Comparison of ENCODE assay signal across 13 mouse cellular contexts in the genomic region with DNA sequence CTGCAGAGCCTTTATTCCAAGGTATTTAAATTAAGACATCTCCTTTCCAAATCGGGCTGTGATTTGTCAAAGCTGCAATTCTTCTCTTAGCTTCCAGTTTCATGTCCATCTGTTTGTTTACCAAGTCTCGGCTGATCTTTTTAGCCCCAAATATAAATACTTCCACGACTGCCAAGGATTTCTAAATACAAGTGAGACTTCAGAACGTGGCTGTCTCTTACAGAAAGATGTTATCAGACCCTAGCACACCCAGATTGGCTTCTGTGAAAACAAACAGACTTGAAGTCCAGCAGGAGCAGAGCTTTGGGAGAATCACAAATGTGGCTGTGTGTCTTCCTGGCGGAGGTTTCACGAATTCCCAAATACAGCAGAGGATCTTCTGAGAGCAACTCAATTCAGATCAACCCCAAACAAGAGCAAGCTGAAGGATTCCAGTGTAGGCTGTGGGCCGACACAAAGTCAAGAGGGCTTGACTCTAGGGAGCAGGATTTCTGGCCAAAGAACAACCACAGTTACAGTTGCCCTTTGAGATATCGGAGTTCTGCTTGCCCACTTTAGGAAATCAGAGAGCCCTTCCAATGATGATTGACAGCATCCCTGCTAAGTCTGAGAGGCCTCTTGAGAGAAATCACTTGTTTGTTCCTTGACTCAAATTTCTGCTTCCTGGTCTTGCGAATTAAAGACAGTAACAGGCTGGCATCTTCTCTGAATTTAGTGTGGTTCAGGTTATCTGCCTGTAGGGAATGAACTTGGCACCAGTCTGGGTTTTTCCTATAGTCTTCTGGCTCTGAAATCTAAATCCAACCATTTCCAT. TPM values are rescaled to one million over a fixed set of nuclear protein-coding genes. Genes with fewer than 3 reads are reported as not detected.
DNase-seq lines count a peak whose midpoint lies in the region; ATAC-seq and TF ChIP-seq lines count a peak whose summit lies in the region.
"Had no signal": no experiment of that assay in that cellular context is flagged by ENCODE, and none has a peak within 500 bp of the region (broad histone marks: within the 10 kb centered on the region; RNA-seq: fewer than 3 reads in every experiment).

No protein-coding gene starts in this region.

- H3K36me3 ChIP-seq in heart, adult 2 months (ENCODE audit: control insufficient read depth, insufficient read depth, low read length): peaks cover 4% of the 10 kb centered on the region
- no peaks in the 10 kb centered on the region for H3K36me3 ChIP-seq in liver, adult 2 months (ENCODE audit: control insufficient read depth, insufficient read depth, low read length)
- H3K36me3 ChIP-seq in liver, embryonic 11.5 days (ENCODE audit: control insufficient read depth, insufficient read depth, low read length): no peaks in the 10 kb centered on the region
- H3K36me3 ChIP-seq in embryonic facial prominence, embryonic 12.5 days: no peaks in the 10 kb centered on the region
- H3K36me3 ChIP-seq in stomach, embryonic 14.5 days (ENCODE audit: control insufficient read depth, insufficient read depth, low read length): no peaks in the 10 kb centered on the region

- no peak overlapping the region for H3K9ac ChIP-seq in heart, adult 2 months (ENCODE audit: low read depth, low read length)
- H3K9ac ChIP-seq in liver, adult 2 months (ENCODE audit: low read depth, low read length): no peak overlapping the region
- H3K9ac ChIP-seq in liver, embryonic 11.5 days (ENCODE audit: low read depth, low read length): no peak overlapping the region
- H3K9ac ChIP-seq in embryonic facial prominence, embryonic 12.5 days: no peak overlapping the region
- H3K9ac ChIP-seq in stomach, embryonic 14.5 days (replicated peaks; ENCODE audit: low read depth, low read length): no peak overlapping the region

- no peaks in the 10 kb centered on the region for H3K79me2 ChIP-seq in heart, adult 2 months (replicated peaks; ENCODE audit: control insufficient read depth, insufficient read depth, low read length)
- H3K79me2 ChIP-seq in liver, adult 2 months (ENCODE audit: control insufficient read depth, insufficient read depth, low read length): no peaks in the 10 kb centered on the region

- H3K9me3 ChIP-seq in liver, embryonic 11.5 days (ENCODE audit: control insufficient read depth, low read length): no peaks in the 10 kb centered on the region
- no peaks in the 10 kb centered on the region for H3K9me3 ChIP-seq in embryonic facial prominence, embryonic 12.5 days
- no peaks in the 10 kb centered on the region for H3K9me3 ChIP-seq in stomach, embryonic 14.5 days (ENCODE audit: control insufficient read depth, low read depth, low read length)

- no peak overlapping the region for H3K4me2 ChIP-seq in liver, embryonic 11.5 days
- no peak overlapping the region for H3K4me2 ChIP-seq in embryonic facial prominence, embryonic 12.5 days (replicated peaks)
- H3K4me2 ChIP-seq in stomach, embryonic 14.5 days (replicated peaks; ENCODE audit: low read depth, low read length): no peak overlapping the region

- peaks cover 19% of the 10 kb centered on the region for H3K4me1 ChIP-seq in heart, adult 2 months (ENCODE audit: control insufficient read depth, insufficient read depth, low read length)
- H3K4me1 ChIP-seq in liver, adult 2 months (ENCODE audit: control insufficient read depth, insufficient read depth, low read length): peaks cover 19% of the 10 kb centered on the region
- H3K4me1 ChIP-seq in liver, embryonic 11.5 days (replicated peaks; ENCODE audit: control insufficient read depth, insufficient read depth, low read length): 0 out of 2 replicates have a peak, but pooled peaks cover 3% of the 10 kb centered on the region
- H3K4me1 ChIP-seq in embryonic facial prominence, embryonic 12.5 days: peaks cover 7% of the 10 kb centered on the region; the same call in 1 of the 2 replicates
- H3K4me1 ChIP-seq in stomach, embryonic 14.5 days (ENCODE audit: control insufficient read depth, insufficient read depth, low read length): peaks cover 30% of the 10 kb centered on the region

- no peak for DNase-seq in heart, adult 2 months
- no peak for DNase-seq in heart, postnatal 4 days
- DNase-seq in liver, adult 2 months (ENCODE audit: extremely low read depth, low read depth, low spot score): peak; percentile 66
- DNase-seq in liver, embryonic 11.5 days (ENCODE audit: low spot score): no peak
- DNase-seq in ovary, postnatal 10 days (ENCODE audit: low spot score): no peak
- DNase-seq in thymus, adult 18-20 months: no peak
- DNase-seq: cerebellum, adult 9-10 months; kidney, adult 8-10 months had no signal

- no peak for TF ChIP-seq POLR2A in heart, adult 2 months (IDR thresholded peaks at IDR 0.05; ENCODE audit: insufficient read depth, low read depth, low read length)
- no peak for TF ChIP-seq POLR2A in liver, adult 2 months (IDR thresholded peaks at IDR 0.05; ENCODE audit: extremely low read depth, insufficient read depth, low read length)

- no peak overlapping the region for H3K4me3 ChIP-seq in heart, adult 2 months
- no peak overlapping the region for H3K4me3 ChIP-seq in liver, adult 2 months (ENCODE audit: insufficient read depth, low read depth, low read length)
- no peak overlapping the region for H3K4me3 ChIP-seq in liver, embryonic 11.5 days (ENCODE audit: low read depth, low read length)
- H3K4me3 ChIP-seq in embryonic facial prominence, embryonic 12.5 days: no peak overlapping the region
- no peak overlapping the region for H3K4me3 ChIP-seq in stomach, embryonic 14.5 days (ENCODE audit: low read depth, low read length)

- peak overlapping the region; percentile 48 for H3K27ac ChIP-seq in heart, adult 2 months
- H3K27ac ChIP-seq in liver, adult 2 months (replicated peaks; ENCODE audit: insufficient read depth, low read depth, low read length): peak overlapping the region; percentile 44
- no peak overlapping the region for H3K27ac ChIP-seq in liver, embryonic 11.5 days (ENCODE audit: low read depth, low read length)
- 0 out of 2 replicates have a peak overlapping the region, but pooled peaks have one; percentile 36 for H3K27ac ChIP-seq in embryonic facial prominence, embryonic 12.5 days
- H3K27ac ChIP-seq in stomach, embryonic 14.5 days (ENCODE audit: low read length): peak overlapping the region; percentile 80

- TF ChIP-seq CTCF in heart, adult 2 months (IDR thresholded peaks at IDR 0.05): no peak
- no peak for TF ChIP-seq CTCF in liver, adult 2 months (IDR thresholded peaks at IDR 0.05; ENCODE audit: low read depth, low read length)

- no peak for ATAC-seq in liver, embryonic 11.5 days (replicated peaks; ENCODE audit: low FRiP score)
- ATAC-seq in embryonic facial prominence, embryonic 12.5 days (ENCODE audit: insufficient number of reproducible peaks, insufficient read depth, low FRiP score, low TSS enrichment): no peak
- ATAC-seq in stomach, embryonic 14.5 days (ENCODE audit: insufficient number of reproducible peaks, insufficient read depth, low FRiP score, low read depth): no peak
- ATAC-seq: CD4-positive, CD25-positive, alpha-beta regulatory T cell, adult 4 months; forebrain, embryonic 14.5 days had no signal

- no peak for TF ChIP-seq EP300 in heart, adult 2 months (IDR thresholded peaks at IDR 0.05; ENCODE audit: insufficient read depth, low read depth, low read length)

- intact Hi-C loops in heart, adult 2 months (cut with DNase I): no loop called here

- 34% methylated on average over 9 of the region's 9 CpGs for WGBS in heart, adult 2 months
- WGBS in liver, adult 2 months: 23% methylated on average over 9 of the region's 9 CpGs
- WGBS in liver, embryonic 11.5 days: 46% methylated on average over 9 of the region's 9 CpGs
- 37% methylated on average over 9 of the region's 9 CpGs for WGBS in embryonic facial prominence, embryonic 12.5 days
- 29% methylated on average over 9 of the region's 9 CpGs for WGBS in stomach, embryonic 14.5 days

- no peaks in the 10 kb centered on the region for H3K27me3 ChIP-seq in heart, adult 2 months (ENCODE audit: control insufficient read depth, insufficient read depth, low read length)
- H3K27me3 ChIP-seq in liver, adult 2 months (ENCODE audit: control insufficient read depth, insufficient read depth, low read length): no peaks in the 10 kb centered on the region
- no peaks in the 10 kb centered on the region for H3K27me3 ChIP-seq in liver, embryonic 11.5 days (replicated peaks; ENCODE audit: control insufficient read depth, insufficient read depth, low read length)
- H3K27me3 ChIP-seq in embryonic facial prominence, embryonic 12.5 days: no peaks in the 10 kb centered on the region
- H3K27me3 ChIP-seq in stomach, embryonic 14.5 days (ENCODE audit: control insufficient read depth, insufficient read depth, low read length): no peaks in the 10 kb centered on the region

RNA-seq across cellular contexts. Expression of a gene that starts 34.4 kb away (rescaled TPM):
- 100 to 1,000 TPM in 1 of 2 experiments, 10 to 100 TPM in 1; 90.4 to 152 TPM for total RNA-seq in heart, adult 2 months (2021)
- polyA plus RNA-seq in heart, adult 2 months (2012; rRNA removed): 49.7 and 99.7 TPM in 2 replicates
- 100 to 1,000 TPM in 1 of 2 experiments, 10 to 100 TPM in 1; 80.2 to 102 TPM for total RNA-seq in heart, postnatal 4 days (2021)
- total RNA-seq in liver, adult 2 months (2014; rRNA removed): 30.1 and 39.9 TPM in 2 replicates
- 23.3 and 40.1 TPM in 2 replicates for polyA plus RNA-seq in liver, adult 2 months (2012; rRNA removed)
- 2.1 and 2.9 TPM in 2 replicates for polyA plus RNA-seq in liver, embryonic 11.5 days (2014; fragmentation: Nextera tagmentation; extraction: Ambion mirVana)
- polyA plus RNA-seq in embryonic facial prominence, embryonic 12.5 days (2016; fragmentation: Nextera tagmentation; extraction: Ambion mirVana): 5.9 and 6.2 TPM in 2 replicates
- 21.9 and 29.8 TPM in 2 replicates for polyA plus RNA-seq in stomach, embryonic 14.5 days (2014; fragmentation: Nextera tagmentation; extraction: Ambion mirVana)
- total RNA-seq: monocyte, adult 5-6 weeks had no signal
- polyA plus RNA-seq: CD4-positive, CD25-positive, alpha-beta regulatory T cell, adult 4 months had no signal
